Mouse (Mus musculus) heart, adult 9 months (tissue): ENCODE results near the gene Zfp362.
A peak's percentile ranks its signal among the peaks of the same experiment; 100 is the strongest.

Source experiments
- DNase-seq, 2 experiments: peaks; one replicate each; pipeline ENCODE4 v3.0.0; 2022; ENCODE audit warnings: low spot score in 2 of 2

Gene Zfp362

DNA sequence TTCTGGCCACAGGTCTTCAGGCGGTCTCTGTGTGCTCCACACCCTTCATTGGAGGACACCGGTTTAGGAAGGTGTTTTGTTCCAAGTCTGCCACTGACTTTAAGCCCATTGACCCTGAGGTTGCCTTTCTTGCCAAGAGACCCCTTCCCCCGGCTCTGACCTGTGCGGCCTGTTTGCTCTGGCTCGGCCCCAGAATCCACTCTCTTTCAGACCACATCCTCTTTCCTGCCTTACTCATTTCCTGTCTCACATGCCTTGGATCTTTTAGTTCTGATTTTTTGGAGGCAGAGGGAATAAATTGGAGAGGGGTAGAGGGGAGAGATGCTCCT lies 76.2 kb downstream of the Zfp362 start:
- DNase-seq, result peak; percentile 36 to 40

DNA sequence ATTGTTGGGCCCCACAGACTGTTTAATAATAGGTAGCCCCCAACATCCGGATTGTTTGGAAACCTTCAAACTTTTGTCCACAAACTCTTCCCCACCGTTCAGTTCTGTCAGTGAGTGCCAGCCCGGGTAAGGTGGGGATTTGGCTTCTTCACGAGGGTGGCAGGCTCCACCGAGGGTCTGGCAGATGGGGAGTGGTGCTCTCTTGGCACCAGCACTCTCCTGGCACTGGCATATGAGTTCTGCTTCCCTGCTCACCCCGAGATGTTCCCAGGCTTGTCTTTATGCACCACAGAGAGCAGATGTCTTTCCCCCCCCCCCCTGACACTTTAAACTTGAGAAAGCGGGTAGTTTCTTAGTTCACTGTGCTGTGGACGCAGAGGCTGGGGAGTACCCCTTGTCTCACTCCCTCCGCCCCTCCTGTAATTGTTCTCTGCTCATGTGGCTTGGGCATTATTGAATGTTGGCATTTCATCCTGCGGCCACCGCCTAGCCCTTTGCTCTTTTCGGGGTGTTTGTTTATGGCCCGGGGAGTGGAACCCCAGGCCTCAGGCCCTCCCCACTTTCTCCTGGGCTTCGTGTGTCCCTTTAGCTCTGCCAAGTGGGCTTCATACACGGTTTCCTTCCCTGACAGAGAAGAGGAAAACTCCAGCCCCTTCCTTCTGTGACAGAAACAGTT lies 76.7 kb downstream of the Zfp362 start:
- peak in 1 of 2 experiments; percentile 31 for DNase-seq

DNA sequence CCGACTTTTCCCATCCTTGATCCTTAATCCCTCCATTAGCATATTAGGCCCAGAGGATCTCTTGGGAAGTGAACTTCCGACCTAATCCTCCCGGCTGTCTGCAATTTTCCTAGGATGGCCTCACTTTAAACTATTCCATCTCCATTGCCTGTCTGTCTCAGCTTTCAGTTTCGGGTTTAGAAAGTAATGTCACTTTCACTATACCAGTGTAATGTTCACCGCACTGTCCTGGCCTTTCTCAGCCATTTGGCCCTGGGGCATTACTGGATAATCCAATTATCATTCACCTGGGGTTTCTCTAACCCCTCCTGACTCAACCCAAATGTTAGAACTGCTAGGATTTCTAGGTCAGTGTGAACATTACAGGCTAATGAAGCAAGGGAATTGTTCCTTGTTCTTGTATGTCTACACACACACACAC lies 77.4 kb downstream of the Zfp362 start:
- no peak for DNase-seq

DNA sequence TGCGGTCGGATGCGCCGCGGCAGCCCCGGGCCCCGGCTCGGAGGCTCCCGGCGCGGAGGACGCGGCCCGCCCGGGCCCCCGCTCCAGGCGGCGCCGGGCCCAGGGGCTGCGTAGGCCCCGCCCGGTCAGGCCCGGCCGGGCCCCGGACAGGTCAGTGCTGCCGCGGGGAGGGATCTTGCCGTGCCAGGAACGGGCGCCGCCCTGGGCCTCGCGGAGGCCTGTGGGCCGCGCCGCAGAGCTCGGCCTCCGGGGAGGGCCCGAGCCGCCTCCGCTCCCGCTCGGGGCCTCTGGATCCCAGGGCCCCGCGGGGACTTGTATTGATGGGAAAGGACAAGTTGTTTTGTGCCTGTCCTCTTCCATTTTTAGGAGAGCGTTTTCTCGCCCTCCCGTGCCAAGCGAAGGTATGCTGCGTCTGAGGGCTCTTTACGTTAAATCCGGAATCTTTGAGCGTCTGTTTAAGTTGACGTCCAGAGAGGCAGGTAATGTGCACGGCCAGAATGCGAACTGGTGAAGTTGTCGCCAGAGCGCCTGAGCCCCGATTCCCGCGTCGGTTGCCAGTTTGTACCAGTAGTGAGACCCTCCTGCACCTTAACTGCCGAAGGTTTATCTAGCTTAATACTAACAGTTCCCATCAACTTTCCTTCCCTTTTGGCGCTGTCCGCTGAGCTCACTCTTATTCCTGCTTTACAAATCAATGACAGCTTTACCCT lies 78.0 kb downstream of the Zfp362 start:
- DNase-seq, result peak; percentile 70 to 75

DNA sequence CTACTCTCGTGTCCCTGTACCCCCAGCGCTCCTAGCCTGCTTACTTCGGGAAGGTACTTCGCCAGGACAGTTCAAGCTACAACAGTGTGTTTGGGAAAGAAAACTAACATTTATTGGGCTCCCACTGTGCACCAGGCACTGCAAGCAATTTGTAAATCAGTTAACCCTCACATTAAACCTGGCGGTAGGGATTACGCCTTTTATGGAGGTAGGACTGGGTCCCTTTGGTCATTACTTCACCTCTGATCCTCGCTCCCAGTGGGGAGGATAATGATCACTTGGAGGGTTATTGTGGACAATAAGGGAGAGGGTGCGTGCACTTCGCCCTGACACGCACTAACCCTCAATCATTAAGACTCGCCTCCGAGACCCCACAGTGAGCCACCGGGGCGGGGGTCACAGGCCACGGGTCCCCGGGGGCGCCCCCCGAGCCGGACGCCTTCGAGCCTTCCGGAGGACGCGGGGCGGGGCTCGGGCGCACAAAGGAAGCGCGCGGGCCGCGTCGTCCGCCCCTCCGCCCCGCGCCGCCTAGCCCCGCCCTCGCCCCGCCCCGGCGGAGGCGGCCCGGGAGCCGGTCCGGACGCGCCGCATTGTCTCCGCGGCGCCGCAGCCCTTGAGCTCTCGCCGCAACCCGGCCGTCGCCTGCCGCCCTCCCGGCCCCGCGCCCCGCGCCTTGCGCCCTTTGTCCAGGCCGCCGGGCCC lies 78.7 kb downstream of the Zfp362 start:
- DNase-seq, result peak; percentile 82 to 88

DNA sequence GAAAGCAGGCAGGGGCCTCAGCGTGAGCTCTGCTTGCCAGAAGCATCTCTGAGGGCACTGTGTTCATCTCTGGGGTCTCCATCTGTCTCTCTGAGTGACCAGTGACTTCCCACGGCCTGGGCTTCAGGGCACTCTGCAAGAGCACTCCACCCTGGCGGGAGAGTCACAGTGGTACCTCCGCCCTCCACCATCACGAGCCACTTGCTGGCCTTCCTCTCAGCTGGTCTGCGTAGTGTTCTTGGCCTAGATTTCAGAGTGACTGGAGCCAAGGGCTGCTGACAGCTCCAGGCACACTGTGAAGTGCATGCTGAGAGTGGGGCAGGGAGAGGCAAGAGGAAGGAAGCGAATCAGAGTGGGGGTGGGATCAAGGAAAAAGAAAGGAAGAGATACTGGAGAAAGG lies 81.8 kb downstream of the Zfp362 start:
- DNase-seq, result peak; percentile 72 to 74

DNA sequence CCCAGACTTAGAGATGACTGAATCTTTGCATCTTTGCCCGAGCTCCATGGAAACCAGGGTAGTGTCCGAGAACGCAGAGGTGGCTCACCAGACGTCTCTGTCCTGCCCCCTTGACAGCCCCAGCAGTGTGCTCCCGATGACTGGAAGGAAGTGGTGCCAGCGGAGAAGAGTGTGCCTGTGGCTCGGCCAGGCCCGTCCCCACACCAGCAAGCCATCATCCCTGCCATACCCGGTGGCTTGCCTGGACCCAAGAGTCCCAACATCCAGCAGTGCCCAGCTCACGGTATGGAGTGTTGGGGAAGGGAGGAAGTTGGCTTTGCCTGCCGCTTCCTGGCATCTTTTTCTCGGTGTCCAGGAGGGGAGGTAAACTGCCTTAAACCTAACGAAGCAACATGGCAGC lies 82.4 kb downstream of the Zfp362 start:
- DNase-seq, result no peak
